Mouse (Mus musculus): Measurements from ENCODE around the gene Shox2. TPM values are rescaled to one million over a fixed set of nuclear protein-coding genes. Genes with fewer than 3 reads are reported as not detected.

The Shox2 gene
- polyA plus RNA-seq, 1 experiment from 2014 or later: 3.0 TPM

DNA sequence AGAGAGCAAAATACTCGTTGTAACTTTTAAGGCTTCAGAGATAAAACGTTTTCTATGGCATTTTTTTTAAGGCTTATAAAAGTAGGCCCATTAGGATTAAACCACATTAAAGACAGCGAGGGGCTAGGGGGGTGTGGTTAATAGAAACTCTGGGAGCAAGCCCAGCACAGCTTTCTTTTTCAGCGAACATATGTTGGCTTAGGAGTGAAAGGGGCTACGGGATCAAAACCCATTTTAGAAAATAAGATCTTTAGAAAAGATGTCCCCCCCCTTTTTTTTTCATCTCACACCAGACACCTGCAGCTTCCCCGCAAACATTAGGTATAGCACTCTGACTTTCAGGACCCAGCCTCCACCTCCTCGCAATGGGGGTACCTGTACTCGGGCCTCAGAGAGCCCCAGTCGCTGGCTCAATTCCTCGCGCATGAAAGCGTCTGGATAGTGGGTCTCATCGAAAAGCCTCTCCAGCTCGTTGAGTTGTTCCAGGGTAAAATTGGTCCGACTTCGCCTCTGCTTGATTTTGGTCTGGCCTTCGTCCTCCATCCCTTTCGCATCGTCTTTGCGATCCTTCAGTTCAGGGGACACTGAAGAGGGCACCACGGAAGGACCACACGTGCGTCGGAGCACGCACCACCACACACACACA, 3.6 kb downstream of the Shox2 start:
- ATAC-seq (ENCODE audit: borderline replicate concordance, extremely low read depth, low FRiP score, low TSS enrichment): no peak
- H3K9ac ChIP-seq: no peak overlapping the region
- 4% methylated on average over 25 of the region's 25 CpGs for WGBS
- H3K27me3 ChIP-seq: peaks cover 92% of the 10 kb centered on the region
- no peaks in the 10 kb centered on the region for H3K9me3 ChIP-seq
- H3K4me2 ChIP-seq: no peak overlapping the region
- H3K36me3 ChIP-seq: no peaks in the 10 kb centered on the region
- no peak overlapping the region for H3K4me3 ChIP-seq
- H3K4me1 ChIP-seq: peaks cover 33% of the 10 kb centered on the region
- H3K27ac ChIP-seq: no peak overlapping the region

DNA sequence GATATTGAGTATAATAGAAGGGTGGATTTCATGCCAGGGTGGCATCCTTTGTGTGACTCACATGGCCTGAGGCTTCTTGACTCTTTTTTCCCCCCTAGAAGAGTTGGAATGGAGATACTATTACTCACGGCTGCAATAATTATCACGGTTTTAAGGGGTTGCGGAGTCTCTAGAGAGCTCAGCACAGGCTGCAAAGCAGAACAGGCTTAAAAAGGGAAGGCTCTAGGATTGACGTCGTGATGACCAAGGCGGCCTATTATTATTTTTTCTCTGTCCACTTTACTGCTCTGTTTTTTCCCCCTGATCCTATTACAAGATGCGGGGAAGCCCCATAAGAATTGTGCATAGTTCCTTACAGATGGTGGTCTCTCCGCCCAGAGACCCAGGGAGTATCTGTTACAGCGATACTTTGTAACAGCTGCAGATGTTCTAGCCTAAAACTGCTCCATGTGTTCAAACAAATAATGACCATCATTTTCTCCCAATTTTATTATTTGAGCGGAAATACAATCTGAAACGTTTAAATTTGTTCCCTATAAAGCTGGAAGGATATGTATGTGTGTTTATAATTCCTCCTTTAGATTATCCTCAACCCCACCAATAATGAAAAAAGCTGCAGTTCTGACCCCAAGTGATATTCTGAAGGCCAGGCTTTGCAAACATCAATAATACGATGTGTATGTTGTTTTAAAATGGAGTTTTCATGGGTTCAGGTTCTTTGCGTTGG, 4.5 kb downstream of the Shox2 start:
- H3K27ac ChIP-seq: no peak overlapping the region
- WGBS: 9% methylated on average over 13 of the region's 13 CpGs
- no peak for ATAC-seq (ENCODE audit: borderline replicate concordance, extremely low read depth, low FRiP score, low TSS enrichment)
- peaks cover 28% of the 10 kb centered on the region for H3K4me1 ChIP-seq
- H3K27me3 ChIP-seq: peaks cover 92% of the 10 kb centered on the region
- H3K4me3 ChIP-seq: no peak overlapping the region
- H3K36me3 ChIP-seq: no peaks in the 10 kb centered on the region
- no peak overlapping the region for H3K4me2 ChIP-seq
- no peaks in the 10 kb centered on the region for H3K9me3 ChIP-seq
- no peak overlapping the region for H3K9ac ChIP-seq

GRCm38 (mm10) chr3:66974501-66974900, 7.1 kb downstream of the Shox2 start:
- peaks cover 91% of the 10 kb centered on the region for H3K27me3 ChIP-seq
- no peak overlapping the region for H3K4me2 ChIP-seq
- WGBS: 17% methylated on average over 3 of the region's 3 CpGs
- no peak overlapping the region for H3K27ac ChIP-seq
- no peaks in the 10 kb centered on the region for H3K36me3 ChIP-seq
- no peak overlapping the region for H3K9ac ChIP-seq
- no peak overlapping the region for H3K4me3 ChIP-seq
- H3K9me3 ChIP-seq: no peaks in the 10 kb centered on the region
- no peak for ATAC-seq (ENCODE audit: borderline replicate concordance, extremely low read depth, low FRiP score, low TSS enrichment)
- H3K4me1 ChIP-seq: peaks cover 15% of the 10 kb centered on the region

DNA sequence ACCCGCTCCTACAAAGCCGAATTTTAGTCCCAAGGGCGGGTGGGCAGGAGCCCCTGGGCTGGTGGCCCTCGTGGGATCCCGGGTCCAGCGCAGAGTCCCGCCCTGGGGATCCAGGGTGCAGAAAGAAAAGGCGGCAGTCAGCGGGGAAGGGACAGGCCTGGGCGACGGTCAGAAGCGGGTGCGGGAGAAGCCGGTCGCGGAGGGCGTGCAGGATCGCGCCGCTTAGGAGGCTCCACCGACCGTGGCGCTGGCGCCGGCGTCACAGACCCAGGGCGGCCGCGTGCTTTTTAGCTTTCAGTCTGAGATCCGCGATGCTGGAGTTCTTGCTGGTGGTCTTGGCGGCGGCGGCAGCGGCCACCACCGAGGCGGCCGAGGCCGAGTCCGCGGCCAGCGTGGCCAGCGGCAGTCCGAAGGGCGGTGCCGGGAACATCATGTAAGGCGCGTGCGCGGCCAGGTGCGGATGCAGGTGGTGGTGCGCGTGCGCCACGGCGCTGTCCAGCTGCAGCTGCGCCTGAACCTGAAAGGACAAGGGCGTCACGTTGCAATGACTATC, 8.1 kb downstream of the Shox2 start:
- Histone ChIP-seq H3K36me3 (no peaks in the 10 kb centered on the region), H3K4me1 (peaks cover 10% of the 10 kb centered on the region), H3K4me2 (peak overlapping the region; percentile 66), H3K27ac (no peak overlapping the region), H3K9ac (no peak overlapping the region), H3K9me3 (no peaks in the 10 kb centered on the region), H3K27me3 (peaks cover 84% of the 10 kb centered on the region), H3K4me3 (peak overlapping the region; percentile 37)
- 2% methylated on average over 59 of the region's 59 CpGs for WGBS
- peak; percentile 68; the same call in 1 of the 2 replicates for ATAC-seq (ENCODE audit: borderline replicate concordance, extremely low read depth, low FRiP score, low TSS enrichment)

DNA sequence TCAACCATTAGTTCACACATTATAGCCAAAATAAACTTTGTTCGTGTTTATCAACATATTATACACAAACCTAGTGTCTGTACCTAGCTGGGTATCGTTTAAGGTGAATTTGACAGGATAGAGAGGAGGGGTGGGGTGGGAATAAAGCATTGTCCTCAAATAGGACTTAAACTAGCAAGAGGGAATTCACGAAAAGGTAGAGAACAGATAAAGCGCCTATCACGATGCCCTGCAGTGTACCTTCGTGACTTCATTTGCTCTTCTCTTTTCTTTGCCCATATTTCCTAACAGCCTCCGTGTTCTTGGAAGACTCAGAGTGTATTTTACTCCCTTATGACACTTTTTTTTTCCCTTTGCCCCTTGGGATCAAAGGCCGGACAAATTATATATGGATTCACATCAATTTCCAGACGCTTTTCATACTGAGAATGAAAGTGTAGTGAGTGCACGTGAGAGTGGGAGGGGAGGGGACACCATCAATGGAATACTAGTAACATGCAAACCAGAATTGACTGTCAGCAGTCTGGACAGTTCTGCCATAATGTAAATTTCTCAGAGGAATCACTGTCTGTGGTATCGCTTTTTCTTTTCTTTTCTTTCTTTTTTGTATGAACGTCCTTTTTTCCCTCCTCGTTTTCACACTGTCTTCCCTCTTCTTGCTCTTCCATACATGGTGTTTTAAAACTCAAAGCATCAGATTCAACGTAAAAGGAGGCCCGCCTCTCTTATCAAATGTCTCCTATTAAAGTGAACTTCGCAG, 9.2 kb downstream of the Shox2 start:
- 5% methylated on average over 16 of the region's 16 CpGs for WGBS

GRCm38 (mm10) chr3:66970661-66971331, 10.8 kb downstream of the Shox2 start:
- no peak for ATAC-seq (ENCODE audit: borderline replicate concordance, extremely low read depth, low FRiP score, low TSS enrichment)
- Histone ChIP-seq H3K36me3 (no peaks in the 10 kb centered on the region), H3K4me1 (peaks cover 9% of the 10 kb centered on the region), H3K27ac (no peak overlapping the region), H3K9me3 (no peaks in the 10 kb centered on the region), H3K4me3 (no peak overlapping the region), H3K4me2 (no peak overlapping the region), H3K27me3 (peaks cover 82% of the 10 kb centered on the region), H3K9ac (no peak overlapping the region)
- 2% methylated on average over 29 of the region's 29 CpGs for WGBS

More for the DNA sequence above, 9.2 kb downstream of the Shox2 start:
- H3K4me2 ChIP-seq: no peak overlapping the region
- H3K9ac ChIP-seq: no peak overlapping the region
- no peaks in the 10 kb centered on the region for H3K9me3 ChIP-seq
- H3K27ac ChIP-seq: no peak overlapping the region
- peaks cover 9% of the 10 kb centered on the region for H3K4me1 ChIP-seq
- no peak overlapping the region for H3K4me3 ChIP-seq
- peaks cover 84% of the 10 kb centered on the region for H3K27me3 ChIP-seq
- ATAC-seq (ENCODE audit: borderline replicate concordance, extremely low read depth, low FRiP score, low TSS enrichment): no peak
- H3K36me3 ChIP-seq: no peaks in the 10 kb centered on the region

DNA sequence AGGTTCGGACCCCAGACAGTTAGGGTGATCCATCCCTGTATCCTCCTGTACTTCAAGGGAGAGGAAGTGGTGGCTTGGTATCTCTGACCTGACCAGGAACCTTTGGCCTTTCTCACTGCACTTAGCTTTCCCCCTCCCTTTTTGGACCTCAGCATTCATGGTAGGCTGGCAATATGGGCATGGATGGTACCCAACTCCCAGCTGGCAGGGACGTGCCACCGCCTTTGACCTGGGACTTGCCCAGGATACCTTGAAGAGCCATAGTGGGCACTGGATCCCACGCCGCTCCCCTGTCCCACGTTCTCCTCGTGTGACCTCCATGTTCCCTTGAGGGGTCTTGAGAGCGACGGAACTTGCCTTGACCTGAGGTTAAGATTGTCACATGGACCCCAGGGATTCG, 11.3 kb downstream of the Shox2 start:
- Histone ChIP-seq H3K4me3 (no peak overlapping the region), H3K36me3 (no peaks in the 10 kb centered on the region), H3K4me2 (no peak overlapping the region), H3K27ac (no peak overlapping the region), H3K4me1 (peaks cover 9% of the 10 kb centered on the region), H3K27me3 (peaks cover 84% of the 10 kb centered on the region), H3K9me3 (no peaks in the 10 kb centered on the region), H3K9ac (no peak overlapping the region)
- no peak for ATAC-seq (ENCODE audit: borderline replicate concordance, extremely low read depth, low FRiP score, low TSS enrichment)
- 4% methylated on average over 10 of the region's 10 CpGs for WGBS

- 66% methylated on average over 4 of the region's 4 CpGs for WGBS
- H3K36me3 ChIP-seq: no peaks in the 10 kb centered on the region
- H3K4me3 ChIP-seq: no peak overlapping the region
- H3K27me3 ChIP-seq: peaks cover 63% of the 10 kb centered on the region
- H3K27ac ChIP-seq: no peak overlapping the region
- H3K9ac ChIP-seq: no peak overlapping the region
- no peak overlapping the region for H3K4me2 ChIP-seq
- no peaks in the 10 kb centered on the region for H3K9me3 ChIP-seq
- no peak for ATAC-seq (ENCODE audit: borderline replicate concordance, extremely low read depth, low FRiP score, low TSS enrichment)
- peaks cover 2% of the 10 kb centered on the region; the same call in 1 of the 2 replicates for H3K4me1 ChIP-seq
Measured at GRCm38 (mm10) chr3:66967508-66967907, 14.1 kb downstream of the Shox2 start.

- no peak overlapping the region for H3K4me2 ChIP-seq
- no peak overlapping the region for H3K4me3 ChIP-seq
- H3K27me3 ChIP-seq: peaks cover 50% of the 10 kb centered on the region
- no peaks in the 10 kb centered on the region for H3K9me3 ChIP-seq
- no peak overlapping the region for H3K9ac ChIP-seq
- ATAC-seq (ENCODE audit: borderline replicate concordance, extremely low read depth, low FRiP score, low TSS enrichment): no peak
- no peaks in the 10 kb centered on the region for H3K4me1 ChIP-seq
- WGBS: 41% methylated on average over 3 of the region's 3 CpGs
- H3K27ac ChIP-seq: no peak overlapping the region
- no peaks in the 10 kb centered on the region for H3K36me3 ChIP-seq
Measured at GRCm38 (mm10) chr3:66964884-66965283, 16.7 kb downstream of the Shox2 start.

- Histone ChIP-seq H3K9ac (no peak overlapping the region), H3K4me2 (no peak overlapping the region), H3K9me3 (no peaks in the 10 kb centered on the region), H3K4me3 (no peak overlapping the region), H3K4me1 (no peaks in the 10 kb centered on the region), H3K27me3 (peaks cover 22% of the 10 kb centered on the region; the same call in 1 of the 2 replicates), H3K36me3 (no peaks in the 10 kb centered on the region), H3K27ac (no peak overlapping the region)
- no peak for ATAC-seq (ENCODE audit: borderline replicate concordance, extremely low read depth, low FRiP score, low TSS enrichment)
- WGBS: 41% methylated on average over 5 of the region's 5 CpGs
Measured at GRCm38 (mm10) chr3:66959972-66960371, 21.6 kb downstream of the Shox2 start.

DNA sequence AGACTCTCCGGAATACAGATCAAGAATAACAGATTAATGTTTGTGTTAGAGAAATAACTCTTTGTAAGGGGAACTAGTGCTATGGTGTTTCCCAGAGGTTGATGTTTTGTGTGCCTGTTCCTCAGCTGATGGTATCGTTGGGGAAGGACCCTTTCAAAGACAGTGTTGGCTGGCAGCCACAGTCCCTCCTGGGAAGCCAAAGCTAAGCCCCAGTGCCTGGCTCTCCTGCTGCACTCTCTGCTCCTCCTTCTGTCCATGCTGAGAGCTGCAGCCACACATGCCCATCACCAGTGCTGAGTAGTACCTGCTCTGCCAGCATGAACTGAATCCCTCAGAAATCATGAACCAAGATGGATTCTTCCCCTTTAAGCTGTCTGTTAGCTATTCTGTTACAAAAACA, 26.4 kb downstream of the Shox2 start:
- 32% methylated on average over 2 of the region's 2 CpGs for WGBS
- ATAC-seq (ENCODE audit: borderline replicate concordance, extremely low read depth, low FRiP score, low TSS enrichment): no peak

More for the DNA sequence above, 26.4 kb downstream of the Shox2 start:
- Histone ChIP-seq H3K4me2 (no peak overlapping the region), H3K27me3 (peaks cover 5% of the 10 kb centered on the region; the same call in 1 of the 2 replicates), H3K9me3 (no peaks in the 10 kb centered on the region), H3K4me1 (no peaks in the 10 kb centered on the region), H3K36me3 (no peaks in the 10 kb centered on the region), H3K4me3 (no peak overlapping the region), H3K27ac (no peak overlapping the region), H3K9ac (no peak overlapping the region)

Measured in lung, embryonic 15.5 days (tissue).